Mouse (Mus musculus) hindbrain, embryonic 16.5 days (tissue): Measurements from ENCODE around the gene Rftn1. TPM values are rescaled to one million over a fixed set of nuclear protein-coding genes. Genes with fewer than 3 reads are reported as not detected.
A peak's percentile ranks its signal among the peaks of the same experiment; 100 is the strongest.

Source experiments
- ATAC-seq: fragments of 200-750 bp; cut with Nextera tagmentation; 2 replicates; pipeline ENCODE4 v1.8.0; 2017; ENCODE audit warnings: moderate TSS enrichment, moderate library complexity
- H3K27ac ChIP-seq: fragments of 300-500 bp; sonication (generic); 2 replicates; pipeline ENCODE4 v1.5.1; 2014; ENCODE audit warnings: low read depth, mild to moderate bottlenecking, control low read depth, low read length, moderate library complexity
- H3K27me3 ChIP-seq: fragments of 300-500 bp; sonication (generic); replicated peaks from 2 replicates; pipeline ENCODE4 v1.6.1; 2014; ENCODE audit warnings: low read length; ENCODE audit not compliant: control insufficient read depth, insufficient read depth
- H3K36me3 ChIP-seq: fragments of 300-500 bp; sonication (generic); 2 replicates; pipeline ENCODE4 v1.6.1; 2014; ENCODE audit warnings: mild to moderate bottlenecking, low read length, moderate library complexity, mixed read lengths; ENCODE audit not compliant: control insufficient read depth, insufficient read depth
- H3K4me1 ChIP-seq: fragments of 300-500 bp; sonication (generic); 2 replicates; pipeline ENCODE4 v1.6.1; 2014; ENCODE audit warnings: low read depth, low read length; ENCODE audit not compliant: control insufficient read depth, insufficient read depth
- H3K4me2 ChIP-seq: fragments of 300-500 bp; sonication (generic); 2 replicates; pipeline ENCODE4 v1.6.1; 2014; ENCODE audit warnings: mild to moderate bottlenecking, low read length, control low read depth, moderate library complexity
- H3K4me3 ChIP-seq: fragments of 300-500 bp; sonication (generic); 2 replicates; pipeline ENCODE4 v1.5.1; 2014; ENCODE audit warnings: mild to moderate bottlenecking, low read length, control low read depth, moderate library complexity
- H3K9ac ChIP-seq: fragments of 300-500 bp; sonication (generic); 2 replicates; pipeline ENCODE4 v1.6.1; 2014; ENCODE audit warnings: low read depth, mild to moderate bottlenecking, control low read depth, low read length, moderate library complexity
- H3K9me3 ChIP-seq: fragments of 300-500 bp; sonication (generic); 2 replicates; pipeline ENCODE4 v1.6.1; 2014; ENCODE audit warnings: mild to moderate bottlenecking, low read length, moderate library complexity; ENCODE audit not compliant: control insufficient read depth
- WGBS: fragments of 180-500 bp; shearing (Covaris S2); extraction: QIAGEN DNeasy Blood & Tissue Kit; methylation state at CpG from one replicate; pipeline ENCODE4 v1.1.7; 2014; 5-methylcytosine and 5-hydroxymethylcytosine counted together
- polyA plus RNA-seq: library from polyadenylated mRNA; unstranded; fragments of >200 nt; fragmentation: Nextera tagmentation; extraction: Ambion mirVana; gene quantifications from 2 replicates; pipeline ENCODE4 v1.2.1, GENCODE M21; 2015

The Rftn1 gene
- polyA plus RNA-seq, 1 experiment from 2014 or later, result 21.1 TPM

DNA sequence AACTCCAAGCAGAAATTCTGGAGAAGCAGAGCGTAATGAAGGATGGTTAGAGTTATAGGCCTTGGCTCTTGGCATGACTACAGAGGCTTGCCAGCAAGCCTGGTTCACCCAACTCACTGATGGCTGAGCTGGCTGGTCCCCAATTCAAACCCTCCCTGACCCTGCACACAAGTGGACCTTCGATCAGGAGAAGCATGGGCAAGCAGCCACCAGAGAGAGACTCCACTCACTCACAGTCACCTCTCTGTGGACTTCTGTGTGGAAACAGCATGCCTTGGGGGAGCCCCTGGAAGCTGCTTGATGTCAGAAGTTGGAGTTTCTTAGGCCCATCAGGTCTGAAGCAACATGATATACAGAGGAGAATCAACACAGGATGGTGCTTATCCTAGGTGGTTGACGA, 102.4 kb downstream of the Rftn1 start:
- no peaks in the 10 kb centered on the region for H3K27me3 ChIP-seq
- H3K36me3 ChIP-seq, result no peaks in the 10 kb centered on the region
- H3K27ac ChIP-seq, result no peak overlapping the region
- H3K4me3 ChIP-seq, result no peak overlapping the region
- H3K4me1 ChIP-seq, result no peaks in the 10 kb centered on the region; the same call in 1 of the 2 replicates
- WGBS, result 78% methylated on average over 3 of the region's 3 CpGs
- no peak overlapping the region for H3K4me2 ChIP-seq
- ATAC-seq, result no peak
- H3K9ac ChIP-seq, result no peak overlapping the region
- no peaks in the 10 kb centered on the region for H3K9me3 ChIP-seq

DNA sequence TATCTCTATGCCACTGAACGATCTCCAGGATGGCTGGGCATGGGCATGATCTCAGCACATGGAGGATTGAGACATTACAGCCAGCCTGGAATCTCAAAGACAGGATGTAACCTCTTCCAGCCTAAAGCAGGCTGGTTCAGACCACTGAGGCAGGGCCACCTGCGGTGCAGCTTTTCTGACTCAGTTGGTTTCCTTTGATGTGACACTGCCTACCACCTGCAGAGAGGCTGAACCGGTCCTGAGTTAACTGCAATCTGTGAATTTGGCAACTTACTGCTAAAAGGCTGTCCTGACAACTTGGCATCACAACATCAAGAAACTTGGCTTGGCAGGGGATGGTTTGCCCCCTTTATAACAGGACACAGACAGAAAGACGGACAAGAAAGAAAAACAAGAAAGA, 103.6 kb downstream of the Rftn1 start:
- no peak overlapping the region for H3K4me3 ChIP-seq
- no peak overlapping the region for H3K9ac ChIP-seq
- no peaks in the 10 kb centered on the region; the same call in 1 of the 2 replicates for H3K4me1 ChIP-seq
- H3K36me3 ChIP-seq, result no peaks in the 10 kb centered on the region
- H3K9me3 ChIP-seq, result no peaks in the 10 kb centered on the region
- ATAC-seq, result no peak
- H3K27ac ChIP-seq, result no peak overlapping the region
- H3K27me3 ChIP-seq, result no peaks in the 10 kb centered on the region
- H3K4me2 ChIP-seq, result no peak overlapping the region
- 60% methylated on average over 4 of the region's 4 CpGs for WGBS

DNA sequence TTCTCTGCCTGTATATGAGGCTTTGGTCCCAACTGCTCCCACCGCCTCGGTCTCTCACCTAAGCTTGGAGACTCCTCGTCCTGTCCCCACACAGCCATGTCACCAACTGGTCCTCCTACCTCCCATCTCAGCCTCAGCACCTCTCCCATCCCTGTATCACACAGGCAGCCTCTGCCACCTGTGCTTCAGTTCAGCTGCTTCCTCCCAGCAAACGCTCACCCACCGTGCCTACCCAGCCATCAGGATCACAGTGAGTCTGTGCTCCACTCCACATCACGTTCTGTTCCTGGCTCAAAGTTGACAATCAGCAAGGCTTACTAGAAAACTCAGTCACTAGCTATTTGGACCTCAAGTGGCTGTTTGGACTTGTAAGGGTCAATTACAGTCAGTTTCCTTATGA, 105.8 kb downstream of the Rftn1 start:
- WGBS, result 84% methylated on average over 6 of the region's 6 CpGs
- Histone ChIP-seq H3K4me2 (no peak overlapping the region), H3K4me1 (no peaks in the 10 kb centered on the region; the same call in 1 of the 2 replicates), H3K9me3 (no peaks in the 10 kb centered on the region), H3K36me3 (no peaks in the 10 kb centered on the region), H3K4me3 (no peak overlapping the region), H3K27me3 (no peaks in the 10 kb centered on the region), H3K9ac (no peak overlapping the region), H3K27ac (no peak overlapping the region)
- no peak for ATAC-seq

DNA sequence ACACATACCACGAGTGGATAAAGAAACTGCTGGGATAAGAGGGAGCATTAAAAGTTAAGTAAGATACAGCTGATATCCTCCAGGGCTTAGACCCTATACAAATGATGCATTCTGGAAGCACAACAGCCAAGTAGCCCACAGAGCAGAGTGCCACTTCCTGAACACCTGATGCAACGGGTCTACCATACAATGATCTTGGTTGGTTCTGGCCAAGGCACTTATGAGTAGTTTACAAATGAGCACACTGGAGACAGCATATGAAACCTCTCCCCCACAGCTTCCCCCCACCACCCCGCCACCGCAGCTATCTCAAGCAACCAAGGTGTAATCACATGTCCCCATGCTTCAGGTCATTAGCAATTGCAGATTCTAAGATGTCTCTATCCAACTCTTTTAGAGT, 106.5 kb downstream of the Rftn1 start:
- H3K27me3 ChIP-seq, result no peaks in the 10 kb centered on the region
- no peak overlapping the region for H3K4me3 ChIP-seq
- ATAC-seq, result no peak
- H3K9ac ChIP-seq, result no peak overlapping the region
- no peaks in the 10 kb centered on the region; the same call in 1 of the 2 replicates for H3K4me1 ChIP-seq
- 90% methylated on average over 4 of the region's 4 CpGs for WGBS
- no peaks in the 10 kb centered on the region for H3K9me3 ChIP-seq
- no peak overlapping the region for H3K27ac ChIP-seq
- H3K4me2 ChIP-seq, result no peak overlapping the region
- no peaks in the 10 kb centered on the region for H3K36me3 ChIP-seq

DNA sequence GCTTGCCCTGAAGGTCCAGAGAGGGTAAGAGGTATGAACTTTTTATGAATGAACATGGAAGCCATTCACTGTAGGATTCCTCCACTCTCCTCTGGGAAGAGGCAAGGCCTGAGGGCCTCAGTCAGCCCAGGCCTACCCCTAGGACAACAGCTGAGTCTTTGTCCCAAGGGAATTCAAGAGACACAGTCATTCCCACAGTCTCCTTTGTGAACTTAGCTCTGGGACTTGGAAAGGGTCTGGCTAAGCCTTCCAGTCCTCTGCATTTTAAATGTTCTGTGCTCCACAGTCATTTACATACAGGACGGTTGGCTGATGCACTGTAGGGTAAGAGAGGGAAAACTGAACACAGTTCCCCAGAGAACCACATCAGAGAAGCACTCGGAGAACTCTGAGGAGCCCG, 107.5 kb downstream of the Rftn1 start:
- ATAC-seq, result peak; percentile 27; the same call in 1 of the 2 replicates
- H3K27me3 ChIP-seq, result no peaks in the 10 kb centered on the region
- H3K9ac ChIP-seq, result no peak overlapping the region
- no peak overlapping the region for H3K4me2 ChIP-seq
- WGBS, result 65% methylated on average over 3 of the region's 3 CpGs
- H3K9me3 ChIP-seq, result no peaks in the 10 kb centered on the region
- no peaks in the 10 kb centered on the region; the same call in 1 of the 2 replicates for H3K4me1 ChIP-seq
- no peak overlapping the region for H3K27ac ChIP-seq
- no peak overlapping the region for H3K4me3 ChIP-seq
- H3K36me3 ChIP-seq, result no peaks in the 10 kb centered on the region

DNA sequence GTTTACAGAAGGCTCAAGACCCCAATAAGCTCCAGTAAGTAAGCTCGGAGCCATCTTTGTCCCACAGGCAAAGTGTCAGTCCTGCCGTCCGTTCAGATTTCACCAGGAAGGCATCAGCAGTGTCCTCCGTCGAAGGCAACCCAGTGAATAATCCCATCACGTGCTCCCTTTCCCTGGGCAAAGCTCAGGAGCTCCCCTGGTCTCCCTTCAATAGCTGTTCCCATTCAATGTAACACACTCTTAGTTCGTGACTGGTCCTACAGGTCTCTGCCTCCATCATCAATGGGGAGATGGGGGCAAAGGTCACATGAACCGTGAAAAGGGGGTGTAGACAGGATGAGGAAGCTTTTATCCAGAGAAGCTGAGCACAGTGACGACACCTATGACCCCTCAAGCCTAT, 108.8 kb downstream of the Rftn1 start:
- 61% methylated on average over 9 of the region's 9 CpGs for WGBS
- Histone ChIP-seq H3K4me1 (no peaks in the 10 kb centered on the region; the same call in 1 of the 2 replicates), H3K27ac (no peak overlapping the region), H3K9ac (no peak overlapping the region), H3K27me3 (no peaks in the 10 kb centered on the region), H3K36me3 (no peaks in the 10 kb centered on the region), H3K4me3 (no peak overlapping the region), H3K4me2 (no peak overlapping the region), H3K9me3 (no peaks in the 10 kb centered on the region)
- no peak for ATAC-seq

DNA sequence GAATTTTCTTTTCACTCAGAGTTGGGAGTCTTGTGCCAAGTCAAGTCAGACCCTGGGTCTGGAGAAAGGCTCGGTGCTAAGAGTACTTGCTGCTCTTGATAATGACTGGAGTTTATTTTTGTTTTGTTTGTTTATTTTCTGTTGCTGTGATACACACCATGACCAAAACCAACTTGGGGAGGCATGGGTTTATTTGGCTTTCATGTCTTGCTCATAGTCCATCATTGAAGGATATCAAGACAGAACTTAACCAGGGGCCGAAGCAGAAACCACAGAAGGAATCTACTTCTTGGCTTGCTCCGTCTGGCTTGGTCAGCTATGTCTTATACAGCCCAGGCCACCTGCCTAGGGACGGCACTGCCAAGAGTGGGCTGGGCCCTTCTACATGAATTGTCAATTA, 109.5 kb downstream of the Rftn1 start:
- Histone ChIP-seq H3K4me1 (no peaks in the 10 kb centered on the region; the same call in 1 of the 2 replicates), H3K27me3 (no peaks in the 10 kb centered on the region), H3K36me3 (no peaks in the 10 kb centered on the region), H3K9ac (no peak overlapping the region), H3K4me2 (no peak overlapping the region), H3K4me3 (no peak overlapping the region), H3K9me3 (no peaks in the 10 kb centered on the region), H3K27ac (no peak overlapping the region)
- WGBS, result 85% methylated on average over 4 of the region's 4 CpGs
- no peak for ATAC-seq

DNA sequence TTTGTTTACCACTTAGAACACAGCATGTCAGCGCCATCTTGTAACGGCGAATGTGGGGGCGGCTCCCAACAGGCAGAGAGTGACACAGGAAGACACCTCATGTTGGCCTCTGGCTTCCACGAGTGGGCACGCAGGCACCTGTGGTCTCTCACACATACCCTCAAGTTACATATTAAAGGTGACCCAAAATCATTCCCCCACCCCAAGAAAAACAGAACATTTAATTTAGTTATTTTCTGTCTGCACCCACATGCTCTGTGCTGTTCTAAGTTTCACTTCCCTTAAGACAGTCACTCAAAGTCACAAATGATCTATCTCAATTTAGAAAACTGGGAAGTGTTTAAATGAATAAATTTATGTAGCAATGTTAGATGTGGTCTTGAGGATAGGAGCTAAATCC, 111.7 kb downstream of the Rftn1 start:
- H3K36me3 ChIP-seq, result no peaks in the 10 kb centered on the region
- no peaks in the 10 kb centered on the region; the same call in 1 of the 2 replicates for H3K4me1 ChIP-seq
- 99% methylated on average over 6 of the region's 6 CpGs for WGBS
- no peak overlapping the region for H3K4me2 ChIP-seq
- H3K27me3 ChIP-seq, result no peaks in the 10 kb centered on the region
- no peak overlapping the region for H3K27ac ChIP-seq
- ATAC-seq, result no peak
- H3K9me3 ChIP-seq, result no peaks in the 10 kb centered on the region
- H3K9ac ChIP-seq, result no peak overlapping the region
- H3K4me3 ChIP-seq, result no peak overlapping the region

DNA sequence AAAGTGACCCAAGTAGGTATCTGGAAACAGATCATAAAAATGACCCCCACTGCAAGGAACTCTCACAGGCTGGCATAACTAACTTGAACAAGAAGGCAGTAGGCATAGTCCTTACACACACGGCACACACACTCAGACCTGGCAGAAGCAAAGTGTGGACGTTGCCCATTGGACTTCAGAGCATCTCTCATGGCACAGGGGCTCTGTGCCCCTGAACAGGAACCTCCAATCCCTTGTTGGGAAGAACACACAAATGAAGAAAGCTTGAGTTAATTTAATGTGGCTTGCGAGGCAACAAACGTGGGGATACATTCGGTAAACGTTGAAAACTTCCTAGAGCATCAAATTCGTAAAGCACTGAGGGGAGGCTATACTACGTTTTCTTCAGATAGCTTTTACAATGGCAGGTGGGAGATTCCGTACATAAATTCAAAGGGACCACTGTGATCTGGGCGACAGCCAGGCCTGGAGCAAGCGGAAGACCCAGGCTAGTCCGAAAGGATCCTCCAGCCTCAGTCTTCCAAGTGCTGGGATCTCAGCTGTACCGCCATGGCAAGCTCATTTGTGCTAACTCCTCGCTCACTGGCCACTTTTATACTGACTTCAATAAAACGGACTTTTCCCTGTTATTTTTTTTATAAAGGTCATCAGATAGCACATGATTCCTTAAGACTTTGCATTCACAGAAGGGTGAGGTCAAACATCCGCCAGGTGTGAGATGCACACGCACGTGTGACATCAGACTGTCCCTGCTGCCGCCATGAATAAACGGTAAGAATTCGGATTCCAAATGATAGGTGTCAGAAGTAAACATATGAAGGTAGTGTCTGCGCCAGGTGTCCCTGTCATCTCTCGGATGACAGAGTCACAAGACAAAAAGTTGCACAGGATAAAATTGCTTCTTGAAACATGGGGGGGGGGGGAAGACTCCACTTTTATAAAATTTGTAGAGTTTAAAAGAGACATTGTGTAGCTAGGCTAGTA, 117.2 kb downstream of the Rftn1 start:
- Histone ChIP-seq H3K4me1 (no peaks in the 10 kb centered on the region), H3K9ac (no peak overlapping the region), H3K27me3 (no peaks in the 10 kb centered on the region), H3K27ac (no peak overlapping the region), H3K4me3 (no peak overlapping the region), H3K36me3 (no peaks in the 10 kb centered on the region), H3K4me2 (no peak overlapping the region), H3K9me3 (no peaks in the 10 kb centered on the region)
- no peak for ATAC-seq
- WGBS, result 93% methylated on average over 23 of the region's 23 CpGs
